Mouse (Mus musculus): ENCODE data around the gene Sbno2. TPM values are rescaled to one million over a fixed set of nuclear protein-coding genes. Genes with fewer than 3 reads are reported as not detected.

Gene Sbno2
- polyA plus RNA-seq, 1 experiment from 2014 or later = 14.9 TPM

DNA sequence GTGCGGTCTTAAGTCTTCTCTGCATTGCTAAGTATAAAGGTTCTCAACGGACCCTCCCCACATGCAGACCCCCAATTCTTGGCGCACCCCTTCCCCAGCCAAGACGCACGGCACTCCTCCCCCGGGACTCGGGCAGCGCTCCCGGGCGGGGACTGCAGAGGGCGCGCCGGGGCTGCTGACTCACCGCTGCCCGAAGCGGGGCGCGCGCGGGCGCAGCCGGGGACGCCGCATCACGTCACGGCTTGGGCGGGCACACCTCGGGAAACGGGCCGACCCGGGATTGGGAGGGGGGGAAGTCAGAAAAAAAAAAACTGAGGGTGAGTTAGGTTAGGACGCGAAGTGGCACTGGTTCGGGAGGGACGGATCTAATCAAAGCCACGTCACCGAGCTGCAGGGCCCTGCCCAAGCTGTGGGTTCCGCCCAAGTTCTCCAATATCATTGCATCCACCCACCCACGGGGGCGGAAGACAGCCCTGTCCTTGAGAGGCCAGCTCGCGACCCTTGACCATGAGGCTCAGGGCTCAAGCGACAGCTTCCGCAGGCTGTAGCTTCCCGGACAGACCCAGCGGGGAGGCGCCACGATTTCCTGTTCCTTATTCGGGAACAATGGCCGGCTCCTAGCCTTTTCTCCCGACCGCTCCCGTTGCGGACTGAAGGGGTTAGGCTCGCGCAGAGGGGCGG lies 43.4 kb upstream of the Sbno2 start:
- Histone ChIP-seq H3K4me1 (replicated peaks; ENCODE audit: control insufficient read depth, insufficient read depth, low read length) (peaks cover 34% of the 10 kb centered on the region), H3K27ac (ENCODE audit: low read length) (peak overlapping the region; percentile 100), H3K36me3 (ENCODE audit: control insufficient read depth, insufficient read depth) (peaks cover under 1% of the 10 kb centered on the region), H3K4me3 (replicated peaks; ENCODE audit: low read length) (peak overlapping the region; percentile 63), H3K27me3 (replicated peaks; ENCODE audit: control insufficient read depth, insufficient read depth, low read length) (no peaks in the 10 kb centered on the region), H3K9ac (replicated peaks; ENCODE audit: low read depth, low read length) (peak overlapping the region; percentile 98), H3K9me3 (ENCODE audit: control insufficient read depth, low read length) (no peaks in the 10 kb centered on the region), H3K4me2 (ENCODE audit: low read length) (peak overlapping the region; percentile 70)
- peak; percentile 51 for ATAC-seq
- under 1% methylated on average over 57 of the region's 57 CpGs for WGBS

- H3K27me3 ChIP-seq (replicated peaks; ENCODE audit: control insufficient read depth, insufficient read depth, low read length) = no peaks in the 10 kb centered on the region
- peak within 1 kb of the TSS; percentile 70 for H3K4me2 ChIP-seq (ENCODE audit: low read length)
- peaks cover 31% of the 10 kb centered on the region for H3K4me1 ChIP-seq (replicated peaks; ENCODE audit: control insufficient read depth, insufficient read depth, low read length)
- under 1% methylated on average over 38 of the region's 42 CpGs for WGBS
- no peaks in the 10 kb centered on the region for H3K36me3 ChIP-seq (ENCODE audit: control insufficient read depth, insufficient read depth)
- peak within 1 kb of the TSS; percentile 98 for H3K9ac ChIP-seq (replicated peaks; ENCODE audit: low read depth, low read length)
- ATAC-seq = peak; percentile 11
- peak within 1 kb of the TSS; percentile 63 for H3K4me3 ChIP-seq (replicated peaks; ENCODE audit: low read length)
- peak within 1 kb of the TSS; percentile 100 for H3K27ac ChIP-seq (ENCODE audit: low read length)
- no peaks in the 10 kb centered on the region for H3K9me3 ChIP-seq (ENCODE audit: control insufficient read depth, low read length)
Measured at GRCm38 (mm10) chr10:80147719-80148601, 42.6 kb upstream of the Sbno2 start, which contains the start of gene Midn. Gene Midn, plus strand, starts transcription at chr10:80148272.

GRCm38 (mm10) chr10:80147146-80147718 lies 41.9 kb upstream of the Sbno2 start:
- peak overlapping the region; percentile 100 for H3K27ac ChIP-seq (ENCODE audit: low read length)
- no peak for ATAC-seq
- no peaks in the 10 kb centered on the region for H3K36me3 ChIP-seq (ENCODE audit: control insufficient read depth, insufficient read depth)
- no peaks in the 10 kb centered on the region for H3K27me3 ChIP-seq (replicated peaks; ENCODE audit: control insufficient read depth, insufficient read depth, low read length)
- H3K4me3 ChIP-seq (replicated peaks; ENCODE audit: low read length) = no peak overlapping the region
- H3K9ac ChIP-seq (replicated peaks; ENCODE audit: low read depth, low read length) = no peak overlapping the region
- H3K9me3 ChIP-seq (ENCODE audit: control insufficient read depth, low read length) = no peaks in the 10 kb centered on the region
- H3K4me1 ChIP-seq (replicated peaks; ENCODE audit: control insufficient read depth, insufficient read depth, low read length) = peaks cover 30% of the 10 kb centered on the region
- no peak overlapping the region for H3K4me2 ChIP-seq (ENCODE audit: low read length)
- 76% methylated on average over 5 of the region's 5 CpGs for WGBS

DNA sequence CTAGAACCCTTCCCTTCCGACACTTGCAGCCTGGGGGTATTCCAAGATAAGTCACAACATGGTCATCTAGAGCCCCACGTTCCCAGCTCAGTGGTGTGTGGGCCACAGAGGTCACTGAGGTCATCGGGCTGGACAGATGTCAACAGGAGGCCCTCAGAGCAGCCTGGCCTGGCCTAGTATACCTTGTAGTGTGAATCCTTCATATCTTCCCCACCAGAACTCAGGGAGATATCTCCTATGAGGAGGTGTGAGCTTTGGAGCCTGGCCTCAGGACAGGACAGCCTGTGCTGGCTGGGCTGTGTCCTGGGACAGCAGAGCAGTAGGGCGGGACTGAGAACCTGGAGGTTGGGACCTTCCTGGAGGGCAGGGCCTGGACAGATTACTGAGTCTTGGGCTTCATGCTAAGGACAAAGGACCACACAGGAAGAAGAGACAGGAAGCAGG lies 41.2 kb upstream of the Sbno2 start:
- no peak overlapping the region for H3K4me3 ChIP-seq (replicated peaks; ENCODE audit: low read length)
- no peak overlapping the region for H3K4me2 ChIP-seq (ENCODE audit: low read length)
- H3K36me3 ChIP-seq (ENCODE audit: control insufficient read depth, insufficient read depth) = no peaks in the 10 kb centered on the region
- no peak overlapping the region for H3K27ac ChIP-seq (ENCODE audit: low read length)
- 81% methylated on average over 4 of the region's 4 CpGs for WGBS
- H3K4me1 ChIP-seq (replicated peaks; ENCODE audit: control insufficient read depth, insufficient read depth, low read length) = peaks cover 31% of the 10 kb centered on the region
- H3K27me3 ChIP-seq (replicated peaks; ENCODE audit: control insufficient read depth, insufficient read depth, low read length) = no peaks in the 10 kb centered on the region
- H3K9ac ChIP-seq (replicated peaks; ENCODE audit: low read depth, low read length) = no peak overlapping the region
- ATAC-seq = no peak
- H3K9me3 ChIP-seq (ENCODE audit: control insufficient read depth, low read length) = no peaks in the 10 kb centered on the region

- WGBS = 85% methylated on average over 6 of the region's 6 CpGs
- H3K9me3 ChIP-seq (ENCODE audit: control insufficient read depth, low read length) = no peaks in the 10 kb centered on the region
- H3K9ac ChIP-seq (replicated peaks; ENCODE audit: low read depth, low read length) = no peak overlapping the region
- no peaks in the 10 kb centered on the region for H3K36me3 ChIP-seq (ENCODE audit: control insufficient read depth, insufficient read depth)
- no peak overlapping the region for H3K4me2 ChIP-seq (ENCODE audit: low read length)
- H3K27ac ChIP-seq (ENCODE audit: low read length) = peak overlapping the region; percentile 14; the same call in 1 of the 2 replicates
- no peaks in the 10 kb centered on the region for H3K27me3 ChIP-seq (replicated peaks; ENCODE audit: control insufficient read depth, insufficient read depth, low read length)
- no peak overlapping the region for H3K4me3 ChIP-seq (replicated peaks; ENCODE audit: low read length)
- H3K4me1 ChIP-seq (replicated peaks; ENCODE audit: control insufficient read depth, insufficient read depth, low read length) = peaks cover 38% of the 10 kb centered on the region
- ATAC-seq = no peak
Measured at GRCm38 (mm10) chr10:80145896-80146295, 40.5 kb upstream of the Sbno2 start.

DNA sequence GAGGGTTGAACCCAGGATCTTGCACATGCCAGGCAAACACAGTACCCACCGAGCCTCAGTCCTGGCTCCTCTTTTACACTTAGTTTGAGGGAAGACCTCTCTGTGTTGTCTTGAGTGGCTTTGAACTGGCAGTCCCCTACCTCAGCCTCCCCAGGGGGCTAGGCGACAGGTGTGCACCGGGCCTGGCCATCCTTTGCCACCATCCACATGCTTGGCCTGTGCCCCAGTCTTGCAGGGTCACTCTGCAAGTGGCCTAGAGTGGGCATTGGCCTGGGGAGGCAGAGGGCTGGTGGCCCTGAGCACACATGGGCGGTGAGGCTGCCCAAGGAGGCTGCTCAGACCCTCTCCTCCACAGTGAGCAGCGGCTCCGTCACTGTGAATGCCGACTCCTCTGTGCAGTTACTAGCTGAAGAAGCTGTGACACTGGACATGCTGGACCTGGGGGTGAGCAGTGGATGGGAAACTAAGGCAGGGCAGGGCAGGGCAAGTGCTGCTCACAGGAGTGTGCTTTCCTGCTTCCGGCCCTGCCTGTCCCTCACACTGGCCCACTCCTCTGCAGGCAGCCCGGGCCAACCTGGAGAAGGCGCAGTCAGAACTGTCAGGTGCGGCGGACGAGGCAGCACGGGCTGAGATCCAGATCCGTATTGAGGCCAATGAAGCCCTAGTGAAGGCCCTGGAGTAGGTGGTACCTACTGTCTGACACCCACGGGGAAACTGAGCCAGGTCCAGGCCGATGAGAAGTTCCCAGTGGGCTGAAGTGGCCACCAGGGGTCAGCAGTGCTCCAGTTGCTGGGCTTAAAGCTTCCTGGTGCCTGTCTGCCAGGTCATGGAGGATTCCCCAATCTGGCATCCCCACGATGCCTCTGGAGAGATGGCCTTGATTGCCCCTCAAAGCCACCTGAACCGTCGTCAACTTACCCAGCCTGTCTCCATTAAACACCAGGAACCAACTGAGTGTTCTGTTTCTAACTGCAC lies 39.8 kb upstream of the Sbno2 start:
- Histone ChIP-seq H3K4me2 (ENCODE audit: low read length) (no peak overlapping the region), H3K9ac (replicated peaks; ENCODE audit: low read depth, low read length) (no peak overlapping the region), H3K27ac (ENCODE audit: low read length) (0 out of 2 replicates have a peak overlapping the region, but pooled peaks have one; percentile 14), H3K36me3 (ENCODE audit: control insufficient read depth, insufficient read depth) (no peaks in the 10 kb centered on the region), H3K4me3 (replicated peaks; ENCODE audit: low read length) (no peak overlapping the region), H3K4me1 (replicated peaks; ENCODE audit: control insufficient read depth, insufficient read depth, low read length) (peaks cover 41% of the 10 kb centered on the region), H3K27me3 (replicated peaks; ENCODE audit: control insufficient read depth, insufficient read depth, low read length) (no peaks in the 10 kb centered on the region), H3K9me3 (ENCODE audit: control insufficient read depth, low read length) (no peaks in the 10 kb centered on the region)
- 73% methylated on average over 20 of the region's 20 CpGs for WGBS
- ATAC-seq = no peak

DNA sequence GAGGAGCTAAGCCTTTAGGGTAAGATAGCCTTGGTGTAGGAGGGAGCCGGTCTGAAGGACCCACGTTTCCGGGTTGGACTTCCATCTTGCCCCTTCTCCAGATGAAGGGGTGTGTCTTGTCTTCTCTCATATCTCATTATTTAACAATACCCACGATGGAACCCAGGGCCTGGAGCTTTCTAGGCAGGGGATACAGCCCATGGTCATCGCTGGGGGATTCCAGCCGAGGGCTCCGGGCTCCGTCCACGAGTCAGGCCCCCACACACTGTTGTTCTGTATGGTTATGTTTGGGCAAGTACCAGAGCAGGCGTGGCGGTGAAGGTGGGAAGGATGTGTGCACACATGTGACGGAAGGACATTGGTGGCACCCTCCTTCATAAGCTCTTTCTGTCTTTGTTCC lies 38.8 kb upstream of the Sbno2 start:
- Histone ChIP-seq H3K4me1 (replicated peaks; ENCODE audit: control insufficient read depth, insufficient read depth, low read length) (peaks cover 43% of the 10 kb centered on the region), H3K4me3 (replicated peaks; ENCODE audit: low read length) (no peak overlapping the region), H3K9me3 (ENCODE audit: control insufficient read depth, low read length) (no peaks in the 10 kb centered on the region), H3K27me3 (replicated peaks; ENCODE audit: control insufficient read depth, insufficient read depth, low read length) (no peaks in the 10 kb centered on the region), H3K27ac (ENCODE audit: low read length) (no peak overlapping the region), H3K9ac (replicated peaks; ENCODE audit: low read depth, low read length) (no peak overlapping the region), H3K4me2 (ENCODE audit: low read length) (no peak overlapping the region), H3K36me3 (ENCODE audit: control insufficient read depth, insufficient read depth) (no peaks in the 10 kb centered on the region)
- 93% methylated on average over 12 of the region's 12 CpGs for WGBS
- ATAC-seq = no peak

DNA sequence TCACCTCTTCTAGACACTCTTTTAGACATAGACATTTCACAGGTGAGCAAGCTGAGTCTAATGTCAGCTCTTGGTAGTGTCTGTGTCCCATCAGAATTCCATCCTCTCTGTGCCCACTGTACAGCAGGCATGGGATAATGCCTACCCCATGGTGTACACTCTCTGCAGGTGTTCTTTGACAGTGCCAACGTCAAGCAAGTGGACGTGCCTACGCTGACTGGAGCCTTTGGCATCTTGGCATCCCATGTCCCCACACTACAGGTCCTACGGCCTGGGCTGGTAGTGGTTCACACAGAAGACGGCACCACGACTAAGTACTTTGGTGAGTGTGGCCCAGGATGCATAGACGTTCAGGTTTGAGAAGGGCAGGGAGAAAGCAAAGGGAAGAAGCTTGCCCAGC lies 38.3 kb upstream of the Sbno2 start:
- Histone ChIP-seq H3K9ac (replicated peaks; ENCODE audit: low read depth, low read length) (no peak overlapping the region), H3K27ac (ENCODE audit: low read length) (no peak overlapping the region), H3K27me3 (replicated peaks; ENCODE audit: control insufficient read depth, insufficient read depth, low read length) (no peaks in the 10 kb centered on the region), H3K36me3 (ENCODE audit: control insufficient read depth, insufficient read depth) (no peaks in the 10 kb centered on the region), H3K4me3 (replicated peaks; ENCODE audit: low read length) (no peak overlapping the region), H3K4me2 (ENCODE audit: low read length) (no peak overlapping the region), H3K9me3 (ENCODE audit: control insufficient read depth, low read length) (no peaks in the 10 kb centered on the region), H3K4me1 (replicated peaks; ENCODE audit: control insufficient read depth, insufficient read depth, low read length) (peaks cover 44% of the 10 kb centered on the region)
- WGBS = 93% methylated on average over 7 of the region's 7 CpGs
- no peak for ATAC-seq

Data from forebrain, embryonic 16.5 days (tissue).